Mouse (Mus musculus) mature B cell (primary cell): ENCODE results near the gene Fastk.

Experiments
- in situ Hi-C: fragments of 300-500 bp; cut with MboI; formaldehyde crosslinking; loops from 2 replicates; pipeline ENCODE4 v1.14.3; 2019

The Fastk gene

DNA sequence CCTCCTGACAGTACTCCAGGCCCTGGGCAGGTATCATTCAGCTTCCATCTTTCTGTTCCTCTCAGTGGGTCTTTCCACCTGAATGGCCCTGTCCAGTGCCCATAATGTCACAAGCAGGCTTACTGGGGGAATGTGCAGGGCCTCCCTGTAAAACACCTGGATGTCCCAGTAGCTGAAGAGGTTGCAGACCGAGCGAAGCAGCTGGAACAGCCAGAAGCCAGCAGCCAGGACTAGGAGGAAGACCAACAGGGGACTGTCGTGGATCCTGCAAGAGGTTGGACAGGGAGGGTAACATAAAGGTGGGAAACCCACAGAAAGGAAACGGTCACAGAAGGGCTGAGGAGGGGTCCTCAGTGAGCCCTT lies 55.4 kb downstream of the Fastk start:
- in situ Hi-C loops: no loop called here

DNA sequence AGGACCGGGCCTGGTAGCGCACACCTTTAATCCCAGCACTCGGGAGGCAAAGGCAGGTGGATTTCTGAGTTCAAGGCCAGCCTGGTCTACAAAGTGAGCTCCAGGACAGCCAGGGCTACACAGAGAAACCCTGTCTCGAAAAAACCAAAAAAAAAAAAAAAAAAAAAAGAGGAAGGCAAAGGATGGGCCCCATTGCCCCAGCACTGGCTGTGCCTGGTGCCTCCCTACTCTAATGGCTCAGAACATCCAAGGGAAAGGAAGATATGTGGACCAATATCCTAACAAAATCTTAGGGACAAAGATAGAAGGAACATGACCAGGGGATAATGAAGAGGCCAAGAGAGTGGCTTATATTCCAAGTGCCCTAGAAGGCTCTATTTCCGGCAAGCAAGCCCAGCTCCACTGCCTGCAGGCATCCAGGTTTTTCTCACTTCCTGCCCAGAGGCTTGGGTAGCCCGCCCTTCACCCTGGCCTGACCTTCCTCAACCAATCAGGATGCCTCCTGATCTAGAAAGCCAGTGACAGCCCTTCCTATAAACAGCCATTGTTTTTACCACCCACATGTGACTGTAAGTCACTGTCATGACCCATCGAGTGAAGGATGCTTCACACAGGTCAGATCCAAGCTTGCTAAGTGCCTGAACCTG lies 56.0 kb downstream of the Fastk start:
- in situ Hi-C loops: no loop called here
